ENCODE assay signal across 27 mouse cellular contexts in genomic region chr2:164081577-164081976, GRCm38 (mm10). TPM values are rescaled to one million over a fixed set of nuclear protein-coding genes. Genes with fewer than 3 reads are reported as not detected.
DNase-seq lines count a peak whose midpoint lies in the region; ATAC-seq and TF ChIP-seq lines count a peak whose summit lies in the region.
"Had no signal": no experiment of that assay in that cellular context is flagged by ENCODE, and none has a peak within 500 bp of the region (broad histone marks: within the 10 kb centered on the region; RNA-seq: fewer than 3 reads in every experiment).

No protein-coding gene starts in this region.

- H3K4me3 ChIP-seq in thymus, adult 2 months (ENCODE audit: control insufficient read depth, insufficient read depth, low read length), result no peak overlapping the region
- H3K4me3 ChIP-seq in forebrain, embryonic 16.5 days (replicated peaks; ENCODE audit: low read length), result no peak overlapping the region
- H3K4me3 ChIP-seq: heart, adult 2 months; limb, embryonic 13.5 days; lung, embryonic 15.5 days; midbrain, embryonic 10.5 days; midbrain, embryonic 15.5 days had no signal

- no peak for ATAC-seq in forebrain, embryonic 16.5 days
- ATAC-seq: activated CD4-positive, CD25-positive, alpha-beta regulatory T cell, adult 4 months; forebrain, embryonic 14.5 days; hindbrain, postnatal 0 days; intestine, embryonic 16.5 days; midbrain, embryonic 15.5 days had no signal

- no peak for TF ChIP-seq CTCF in thymus, adult 2 months (IDR thresholded peaks at IDR 0.05; ENCODE audit: borderline replicate concordance, control insufficient read depth, extremely low read depth, insufficient read depth, low read length, poor library complexity)

- H3K4me1 ChIP-seq in thymus, adult 2 months (replicated peaks; ENCODE audit: control insufficient read depth, insufficient read depth, low read length), result peaks cover 47% of the 10 kb centered on the region
- no peaks in the 10 kb centered on the region for H3K4me1 ChIP-seq in forebrain, embryonic 16.5 days (replicated peaks; ENCODE audit: control insufficient read depth, insufficient read depth, low read length)
- H3K4me1 ChIP-seq: limb, embryonic 13.5 days; midbrain, embryonic 10.5 days; midbrain, embryonic 15.5 days had no signal

- no peaks in the 10 kb centered on the region for H3K9me3 ChIP-seq in forebrain, embryonic 16.5 days (ENCODE audit: control insufficient read depth, low read length)
- H3K9me3 ChIP-seq: limb, embryonic 13.5 days; lung, embryonic 15.5 days; midbrain, embryonic 10.5 days; midbrain, embryonic 15.5 days had no signal

- peak overlapping the region; percentile 100 for H3K27ac ChIP-seq in thymus, adult 2 months (ENCODE audit: control insufficient read depth, insufficient read depth, low read length)
- no peak overlapping the region for H3K27ac ChIP-seq in forebrain, embryonic 16.5 days (ENCODE audit: low read length)
- H3K27ac ChIP-seq: heart, adult 2 months; hindbrain, postnatal 0 days; kidney, postnatal 0 days; limb, embryonic 13.5 days; lung, embryonic 15.5 days; midbrain, embryonic 10.5 days; midbrain, embryonic 15.5 days; stomach, postnatal 0 days had no signal

- TF ChIP-seq POLR2A in thymus, adult 2 months (IDR thresholded peaks at IDR 0.05; ENCODE audit: control insufficient read depth, extremely low read depth, insufficient read depth, low read length, poor library complexity), result no peak

- H3K27me3 ChIP-seq in thymus, adult 2 months (ENCODE audit: control insufficient read depth, insufficient read depth, low read length), result no peaks in the 10 kb centered on the region
- H3K27me3 ChIP-seq in forebrain, embryonic 16.5 days (replicated peaks; ENCODE audit: control insufficient read depth, insufficient read depth, low read length), result no peaks in the 10 kb centered on the region
- H3K27me3 ChIP-seq: limb, embryonic 13.5 days; lung, embryonic 15.5 days; midbrain, embryonic 15.5 days had no signal

- H3K9ac ChIP-seq in forebrain, embryonic 16.5 days (replicated peaks; ENCODE audit: low read depth, low read length), result no peak overlapping the region
- H3K9ac ChIP-seq: limb, embryonic 13.5 days; lung, embryonic 15.5 days; midbrain, embryonic 15.5 days had no signal

- H3K36me3 ChIP-seq in thymus, adult 2 months (ENCODE audit: control insufficient read depth, insufficient read depth, low read length), result peaks cover 51% of the 10 kb centered on the region
- H3K36me3 ChIP-seq in forebrain, embryonic 16.5 days (ENCODE audit: control insufficient read depth, insufficient read depth), result peaks cover 10% of the 10 kb centered on the region; the same call in 1 of the 2 replicates

- DNase-seq in CD4-positive helper T cell, adult 2 months (ENCODE audit: low read depth, low spot score), result peak; percentile 70
- DNase-seq in CD8-positive naive resting alpha-beta T cell, adult 2 months (ENCODE audit: low read depth in 2 of 2, low spot score in 2 of 2), result peak; percentile 55 to 58
- peak; percentile 58 for DNase-seq in thymus, adult 2 months
- peak; percentile 51 to 67 for DNase-seq in thymus, postnatal 36 days
- no peak for DNase-seq in heart, postnatal 36 days
- DNase-seq: adrenal gland, adult 2 months; B cell, adult 2 months; cerebellum, adult 11 months; cerebellum, adult 9-10 months; cerebellum, postnatal 36 days; heart, adult 2 months; heart, postnatal 14 days; kidney, adult 8-10 months; kidney, postnatal 4 days; right cerebral cortex, postnatal 25 days had no signal

- 10% methylated on average over 10 of the region's 10 CpGs for WGBS in thymus, adult 2 months
- WGBS in forebrain, embryonic 16.5 days, result 96% methylated on average over 10 of the region's 10 CpGs

- H3K4me2 ChIP-seq in forebrain, embryonic 16.5 days (ENCODE audit: low read length), result no peak overlapping the region
- H3K4me2 ChIP-seq: limb, embryonic 13.5 days; liver, embryonic 11.5 days; lung, embryonic 15.5 days; midbrain, embryonic 15.5 days had no signal

- intact Hi-C loops in heart, postnatal 36 days (cut with DNase I), result no loop called here

RNA-seq across cellular contexts. Expression of gene Tomm34, which starts 10.6 kb away (rescaled TPM):
- polyA plus RNA-seq in thymus, adult 2 months (2012; rRNA removed), result 83.7 and 93.8 TPM in 2 replicates
- 58.4 and 61.0 TPM in 2 replicates for polyA plus RNA-seq in forebrain, embryonic 16.5 days (2015; fragmentation: Nextera tagmentation; extraction: Ambion mirVana)
- total RNA-seq in heart, postnatal 36 days (2021), result 10 to 100 TPM; 17.6 to 21.0 TPM

RNA-seq across cellular contexts. Expression of gene Stk4, which starts 11.5 kb away (rescaled TPM):
- polyA plus RNA-seq in thymus, adult 2 months (2012; rRNA removed), result 85.1 and 90.1 TPM in 2 replicates
- polyA plus RNA-seq in forebrain, embryonic 16.5 days (2015; fragmentation: Nextera tagmentation; extraction: Ambion mirVana), result 31.3 and 34.7 TPM in 2 replicates
- 10 to 100 TPM; 17.0 to 20.4 TPM for total RNA-seq in heart, postnatal 36 days (2021)

RNA-seq across cellular contexts. Expression of gene Pabpc1l, which starts 56.3 kb away (rescaled TPM):
- polyA plus RNA-seq in thymus, adult 2 months (2012; rRNA removed), result 0.51 and 0.97 TPM in 2 replicates
- polyA plus RNA-seq in forebrain, embryonic 16.5 days (2015; fragmentation: Nextera tagmentation; extraction: Ambion mirVana), result 2.3 and 3.7 TPM in 2 replicates
- total RNA-seq in heart, postnatal 36 days (2021), result under 1 TPM in 1 of 2 experiments, not detected in 1; 0.89 TPM

Comparison
In these comparisons a context has a peak if more than half of its experiments do, and no peak if none do; other contexts are left out.
1. DNase-seq: peak in CD4-positive helper T cell, adult 2 months (single experiment), CD8-positive naive resting alpha-beta T cell, adult 2 months (2 of 2), thymus, adult 2 months (single experiment) and thymus, postnatal 36 days (2 of 2); none in heart, postnatal 36 days (0 of 2).